In the genomic region with DNA sequence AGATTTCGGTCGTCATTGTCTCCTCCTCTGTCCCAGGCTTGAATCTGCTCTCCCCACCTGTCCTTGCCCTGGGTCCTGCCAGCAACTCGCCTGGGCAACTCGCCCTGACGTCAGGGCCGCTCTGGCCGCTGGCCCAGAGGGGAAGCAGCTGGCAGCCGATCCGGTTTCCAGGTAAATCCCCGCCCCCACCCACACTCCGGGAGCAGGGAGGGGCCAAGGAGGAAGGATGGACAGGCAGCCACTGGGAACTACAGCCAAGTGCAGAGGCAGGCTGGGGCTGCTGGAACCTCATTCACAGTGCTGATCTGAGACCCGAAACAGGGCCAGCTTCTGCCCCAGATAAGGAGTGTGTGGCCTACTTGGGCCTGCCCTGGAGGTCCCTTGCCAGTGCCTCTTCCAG, we compare ENCODE assay signal across 9 mouse cellular contexts. TPM values are rescaled to one million over a fixed set of nuclear protein-coding genes. Genes with fewer than 3 reads are reported as not detected.
DNase-seq lines count a peak whose midpoint lies in the region; ATAC-seq lines count a peak whose summit lies in the region.
"Had no signal": no experiment of that assay in that cellular context is flagged by ENCODE, and none has a peak within 500 bp of the region (broad histone marks: within the 10 kb centered on the region; RNA-seq: fewer than 3 reads in every experiment).

No protein-coding gene starts in this region.

- H3K4me2 ChIP-seq in embryonic facial prominence, embryonic 12.5 days (replicated peaks): no peak overlapping the region

- 4% methylated on average over 12 of the region's 12 CpGs for WGBS in embryonic facial prominence, embryonic 12.5 days

- DNase-seq in heart, adult 18-20 months: peak; percentile 54 to 63
- no peak for DNase-seq in heart, adult 8-10 months (ENCODE audit: low spot score)
- peak; percentile 87 for DNase-seq in kidney, adult 8-10 months
- peak; percentile 71 for DNase-seq in lung, postnatal 14 days
- DNase-seq in spleen, adult 18-20 months: no peak
- DNase-seq in thymus, postnatal 0 days (ENCODE audit: low spot score): no peak
- no peak for DNase-seq in spleen, adult 12 weeks (ENCODE audit: low spot score)

- peaks cover 32% of the 10 kb centered on the region for H3K4me1 ChIP-seq in embryonic facial prominence, embryonic 12.5 days

- H3K9ac ChIP-seq in embryonic facial prominence, embryonic 12.5 days: 0 out of 2 replicates have a peak overlapping the region, but pooled peaks have one; percentile 2

- no peak overlapping the region for H3K4me3 ChIP-seq in embryonic facial prominence, embryonic 12.5 days

- 0 out of 2 replicates have a peak, but pooled peaks cover 6% of the 10 kb centered on the region for H3K9me3 ChIP-seq in embryonic facial prominence, embryonic 12.5 days

- no peak overlapping the region for H3K27ac ChIP-seq in embryonic facial prominence, embryonic 12.5 days

- H3K36me3 ChIP-seq in embryonic facial prominence, embryonic 12.5 days: no peaks in the 10 kb centered on the region

- no peak for ATAC-seq in embryonic facial prominence, embryonic 12.5 days (ENCODE audit: insufficient number of reproducible peaks, insufficient read depth, low FRiP score, low TSS enrichment)
- ATAC-seq: Patski had no signal

- peaks cover 19% of the 10 kb centered on the region for H3K27me3 ChIP-seq in embryonic facial prominence, embryonic 12.5 days
- H3K27me3 ChIP-seq: Patski had no signal

RNA-seq across cellular contexts. Expression of a gene that starts 2.5 kb away (rescaled TPM):
- total RNA-seq in heart, adult 18-20 months (2021): 1 to 10 TPM; 2.6 to 3.3 TPM
- 1 to 10 TPM; 1.2 to 2.4 (median 1.7) TPM for total RNA-seq in heart, adult 8-10 months (2022)
- polyA plus RNA-seq in embryonic facial prominence, embryonic 12.5 days (2016; fragmentation: Nextera tagmentation; extraction: Ambion mirVana): 2.9 and 3.4 TPM in 2 replicates
- polyA plus RNA-seq in thymus, postnatal 0 days (2015; fragmentation: Nextera tagmentation; extraction: Ambion mirVana): 1.6 and 2.3 TPM in 2 replicates

Comparison
In these comparisons a context has a peak if more than half of its experiments do, and no peak if none do; other contexts are left out.
1. DNase-seq: peak in heart, adult 18-20 months (2 of 2), kidney, adult 8-10 months (2 of 2) and lung, postnatal 14 days (single experiment); none in heart, adult 8-10 months (single experiment), spleen, adult 18-20 months (0 of 2), thymus, postnatal 0 days (single experiment) and spleen, adult 12 weeks (single experiment).